Mouse (Mus musculus): ENCODE measurements around the gene Klk7. TPM values are rescaled to one million over a fixed set of nuclear protein-coding genes. Genes with fewer than 3 reads are reported as not detected.

The Klk7 gene
- polyA plus RNA-seq (2015; fragmentation: Nextera tagmentation; extraction: Ambion mirVana): not detected in 2 replicates

GRCm38 (mm10) chr7:43810994-43811393 lies at the start of gene Klk7:
Gene Klk7, plus strand, starts transcription at chr7:43811294.
- no peaks in the 10 kb centered on the region for H3K36me3 ChIP-seq (ENCODE audit: control insufficient read depth, insufficient read depth, low read length)
- no peaks in the 10 kb centered on the region for H3K9me3 ChIP-seq (replicated peaks; ENCODE audit: control insufficient read depth, low read length, poor library complexity, severe bottlenecking)
- no peak within 1 kb of the TSS for H3K9ac ChIP-seq (ENCODE audit: low read depth, low read length)
- H3K4me3 ChIP-seq (ENCODE audit: low read depth, low read length): no peak within 1 kb of the TSS
- H3K4me2 ChIP-seq (ENCODE audit: low read length): no peak within 1 kb of the TSS
- 68% methylated on average over 5 of the region's 5 CpGs for WGBS
- H3K4me1 ChIP-seq (ENCODE audit: control insufficient read depth, insufficient read depth, low read length): no peaks in the 10 kb centered on the region
- ATAC-seq: no peak
- no peaks in the 10 kb centered on the region for H3K27me3 ChIP-seq (ENCODE audit: control insufficient read depth, insufficient read depth, low read depth, low read length)
- H3K27ac ChIP-seq (ENCODE audit: low read length): no peak within 1 kb of the TSS

DNA sequence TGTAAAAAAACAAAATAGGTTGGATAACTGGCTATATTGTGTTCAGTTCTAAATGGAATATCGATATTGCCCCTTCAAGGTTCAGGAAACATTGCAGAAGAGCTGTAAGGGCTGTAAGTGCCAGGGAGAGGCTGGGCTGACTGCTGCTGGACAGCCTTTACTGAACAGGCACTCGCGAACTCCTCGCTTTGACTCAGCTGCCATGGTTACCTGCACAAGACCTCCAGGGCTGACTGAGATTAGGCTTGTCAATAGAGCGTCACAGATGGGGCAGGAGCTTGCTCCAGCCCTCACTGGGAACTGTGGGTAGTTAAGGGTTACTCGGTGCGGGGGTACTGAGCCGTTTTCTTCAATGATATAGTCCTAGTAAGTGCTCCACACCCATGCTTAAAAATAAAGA lies 44.6 kb upstream of the Klk7 start:
- H3K27me3 ChIP-seq (ENCODE audit: control insufficient read depth, insufficient read depth, low read depth, low read length): no peaks in the 10 kb centered on the region
- H3K36me3 ChIP-seq (ENCODE audit: control insufficient read depth, insufficient read depth, low read length): no peaks in the 10 kb centered on the region
- H3K4me1 ChIP-seq (ENCODE audit: control insufficient read depth, insufficient read depth, low read length): no peaks in the 10 kb centered on the region
- no peak overlapping the region for H3K4me2 ChIP-seq (ENCODE audit: low read length)
- ATAC-seq: peak; percentile 85
- H3K27ac ChIP-seq (ENCODE audit: low read length): no peak overlapping the region
- no peaks in the 10 kb centered on the region for H3K9me3 ChIP-seq (replicated peaks; ENCODE audit: control insufficient read depth, low read length, poor library complexity, severe bottlenecking)
- 24% methylated on average over 8 of the region's 8 CpGs for WGBS
- H3K9ac ChIP-seq (ENCODE audit: low read depth, low read length): no peak overlapping the region
- no peak overlapping the region for H3K4me3 ChIP-seq (ENCODE audit: low read depth, low read length)

- H3K4me2 ChIP-seq (ENCODE audit: low read length): no peak within 1 kb of the TSS
- no peaks in the 10 kb centered on the region for H3K36me3 ChIP-seq (ENCODE audit: control insufficient read depth, insufficient read depth, low read length)
- no peak within 1 kb of the TSS for H3K27ac ChIP-seq (ENCODE audit: low read length)
- ATAC-seq: no peak
- no peak within 1 kb of the TSS for H3K4me3 ChIP-seq (ENCODE audit: low read depth, low read length)
- H3K9me3 ChIP-seq (replicated peaks; ENCODE audit: control insufficient read depth, low read length, poor library complexity, severe bottlenecking): no peaks in the 10 kb centered on the region
- 72% methylated on average over 4 of the region's 4 CpGs for WGBS
- H3K4me1 ChIP-seq (ENCODE audit: control insufficient read depth, insufficient read depth, low read length): no peaks in the 10 kb centered on the region
- H3K9ac ChIP-seq (ENCODE audit: low read depth, low read length): no peak within 1 kb of the TSS
- H3K27me3 ChIP-seq (ENCODE audit: control insufficient read depth, insufficient read depth, low read depth, low read length): no peaks in the 10 kb centered on the region
These were observed 42.5 kb upstream of the Klk7 start, which contains the start of gene Klk12 for GRCm38 (mm10) chr7:43768597-43768996. Gene Klk12, plus strand, starts transcription at chr7:43768897.

- ATAC-seq: no peak
- Histone ChIP-seq H3K9me3 (replicated peaks; ENCODE audit: control insufficient read depth, low read length, poor library complexity, severe bottlenecking) (no peaks in the 10 kb centered on the region), H3K27me3 (ENCODE audit: control insufficient read depth, insufficient read depth, low read depth, low read length) (no peaks in the 10 kb centered on the region), H3K4me2 (ENCODE audit: low read length) (no peak overlapping the region), H3K36me3 (ENCODE audit: control insufficient read depth, insufficient read depth, low read length) (no peaks in the 10 kb centered on the region), H3K4me3 (ENCODE audit: low read depth, low read length) (no peak overlapping the region), H3K9ac (ENCODE audit: low read depth, low read length) (no peak overlapping the region), H3K4me1 (ENCODE audit: control insufficient read depth, insufficient read depth, low read length) (no peaks in the 10 kb centered on the region), H3K27ac (ENCODE audit: low read length) (no peak overlapping the region)
- WGBS: 96% methylated on average over 8 of the region's 8 CpGs
These were observed 41.5 kb upstream of the Klk7 start for GRCm38 (mm10) chr7:43769636-43770035.

GRCm38 (mm10) chr7:43770701-43771100 lies 40.4 kb upstream of the Klk7 start:
- no peaks in the 10 kb centered on the region for H3K36me3 ChIP-seq (ENCODE audit: control insufficient read depth, insufficient read depth, low read length)
- no peaks in the 10 kb centered on the region for H3K4me1 ChIP-seq (ENCODE audit: control insufficient read depth, insufficient read depth, low read length)
- no peak overlapping the region for H3K4me2 ChIP-seq (ENCODE audit: low read length)
- H3K9ac ChIP-seq (ENCODE audit: low read depth, low read length): no peak overlapping the region
- no peak overlapping the region for H3K4me3 ChIP-seq (ENCODE audit: low read depth, low read length)
- no peaks in the 10 kb centered on the region for H3K27me3 ChIP-seq (ENCODE audit: control insufficient read depth, insufficient read depth, low read depth, low read length)
- 92% methylated on average over 10 of the region's 10 CpGs for WGBS
- no peak for ATAC-seq
- no peaks in the 10 kb centered on the region for H3K9me3 ChIP-seq (replicated peaks; ENCODE audit: control insufficient read depth, low read length, poor library complexity, severe bottlenecking)
- H3K27ac ChIP-seq (ENCODE audit: low read length): no peak overlapping the region

DNA sequence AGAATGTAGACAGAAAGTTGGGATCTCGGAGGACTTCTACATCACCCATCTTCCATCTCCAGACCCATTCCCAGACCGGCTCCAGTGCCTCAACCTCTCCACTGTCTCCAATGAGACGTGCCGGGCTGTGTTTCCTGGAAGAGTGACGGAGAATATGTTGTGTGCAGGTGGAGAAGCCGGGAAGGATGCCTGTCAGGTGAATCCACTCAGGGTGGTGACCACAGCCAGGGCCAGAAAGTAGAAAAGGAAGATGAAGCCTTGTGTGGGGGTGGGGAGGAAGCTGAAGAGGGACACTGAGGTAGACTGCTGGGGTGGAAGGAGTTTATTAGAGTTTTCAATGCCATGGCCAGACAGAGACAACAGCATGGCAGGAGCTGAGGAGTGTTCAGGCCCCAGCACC lies 39.2 kb upstream of the Klk7 start:
- 97% methylated on average over 6 of the region's 6 CpGs for WGBS
- Histone ChIP-seq H3K4me3 (ENCODE audit: low read depth, low read length) (no peak overlapping the region), H3K4me1 (ENCODE audit: control insufficient read depth, insufficient read depth, low read length) (no peaks in the 10 kb centered on the region), H3K9me3 (replicated peaks; ENCODE audit: control insufficient read depth, low read length, poor library complexity, severe bottlenecking) (no peaks in the 10 kb centered on the region), H3K27ac (ENCODE audit: low read length) (no peak overlapping the region), H3K4me2 (ENCODE audit: low read length) (no peak overlapping the region), H3K36me3 (ENCODE audit: control insufficient read depth, insufficient read depth, low read length) (no peaks in the 10 kb centered on the region), H3K9ac (ENCODE audit: low read depth, low read length) (no peak overlapping the region), H3K27me3 (ENCODE audit: control insufficient read depth, insufficient read depth, low read depth, low read length) (no peaks in the 10 kb centered on the region)
- ATAC-seq: no peak

- WGBS: 78% methylated on average over 3 of the region's 3 CpGs
- no peaks in the 10 kb centered on the region for H3K36me3 ChIP-seq (ENCODE audit: control insufficient read depth, insufficient read depth, low read length)
- no peak overlapping the region for H3K4me2 ChIP-seq (ENCODE audit: low read length)
- H3K4me3 ChIP-seq (ENCODE audit: low read depth, low read length): no peak overlapping the region
- no peak overlapping the region for H3K9ac ChIP-seq (ENCODE audit: low read depth, low read length)
- no peaks in the 10 kb centered on the region for H3K4me1 ChIP-seq (ENCODE audit: control insufficient read depth, insufficient read depth, low read length)
- H3K9me3 ChIP-seq (replicated peaks; ENCODE audit: control insufficient read depth, low read length, poor library complexity, severe bottlenecking): no peaks in the 10 kb centered on the region
- H3K27me3 ChIP-seq (ENCODE audit: control insufficient read depth, insufficient read depth, low read depth, low read length): no peaks in the 10 kb centered on the region
- ATAC-seq: no peak
- no peak overlapping the region for H3K27ac ChIP-seq (ENCODE audit: low read length)
These were observed 38.2 kb upstream of the Klk7 start for GRCm38 (mm10) chr7:43772901-43773300.

GRCm38 (mm10) chr7:43774364-43774763 lies 36.7 kb upstream of the Klk7 start, which contains the start of gene Klk11:
Gene Klk11, plus strand, starts transcription at chr7:43774604.
- Histone ChIP-seq H3K27me3 (ENCODE audit: control insufficient read depth, insufficient read depth, low read depth, low read length) (no peaks in the 10 kb centered on the region), H3K27ac (ENCODE audit: low read length) (no peak within 1 kb of the TSS), H3K9ac (ENCODE audit: low read depth, low read length) (no peak within 1 kb of the TSS), H3K9me3 (replicated peaks; ENCODE audit: control insufficient read depth, low read length, poor library complexity, severe bottlenecking) (no peaks in the 10 kb centered on the region), H3K4me1 (ENCODE audit: control insufficient read depth, insufficient read depth, low read length) (no peaks in the 10 kb centered on the region), H3K4me3 (ENCODE audit: low read depth, low read length) (no peak within 1 kb of the TSS), H3K36me3 (ENCODE audit: control insufficient read depth, insufficient read depth, low read length) (no peaks in the 10 kb centered on the region), H3K4me2 (ENCODE audit: low read length) (no peak within 1 kb of the TSS)
- WGBS: 90% methylated on average over 5 of the region's 5 CpGs
- no peak for ATAC-seq

DNA sequence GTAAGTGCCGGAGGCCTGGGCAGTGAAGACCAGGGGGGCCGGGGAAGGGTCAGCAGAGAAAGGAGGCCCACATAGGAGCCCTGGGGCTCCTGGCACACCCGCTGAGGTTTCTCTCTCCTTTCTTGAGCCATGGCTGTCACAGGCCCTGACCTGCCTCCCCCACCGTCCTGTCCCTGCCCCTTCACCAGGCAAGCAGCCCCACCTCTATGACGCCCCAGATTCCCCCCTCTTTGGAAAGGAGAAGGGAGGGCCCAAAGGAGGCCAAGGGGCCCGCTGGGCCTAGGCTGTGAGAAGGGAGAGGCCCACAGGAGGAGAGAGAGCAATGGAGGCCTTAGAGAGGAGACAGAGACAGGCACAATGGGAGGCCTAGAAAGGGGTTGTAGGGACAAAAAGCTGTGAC lies 36.3 kb upstream of the Klk7 start:
- H3K27me3 ChIP-seq (ENCODE audit: control insufficient read depth, insufficient read depth, low read depth, low read length): no peaks in the 10 kb centered on the region
- no peaks in the 10 kb centered on the region for H3K36me3 ChIP-seq (ENCODE audit: control insufficient read depth, insufficient read depth, low read length)
- H3K4me2 ChIP-seq (ENCODE audit: low read length): no peak overlapping the region
- H3K9me3 ChIP-seq (replicated peaks; ENCODE audit: control insufficient read depth, low read length, poor library complexity, severe bottlenecking): no peaks in the 10 kb centered on the region
- no peak overlapping the region for H3K4me3 ChIP-seq (ENCODE audit: low read depth, low read length)
- H3K4me1 ChIP-seq (ENCODE audit: control insufficient read depth, insufficient read depth, low read length): no peaks in the 10 kb centered on the region
- no peak overlapping the region for H3K9ac ChIP-seq (ENCODE audit: low read depth, low read length)
- no peak overlapping the region for H3K27ac ChIP-seq (ENCODE audit: low read length)
- 34% methylated on average over 6 of the region's 6 CpGs for WGBS
- ATAC-seq: no peak

Data from midbrain, embryonic 16.5 days (tissue).